Mouse (Mus musculus): ENCODE results near the gene Nrn1.

The Nrn1 gene

DNA sequence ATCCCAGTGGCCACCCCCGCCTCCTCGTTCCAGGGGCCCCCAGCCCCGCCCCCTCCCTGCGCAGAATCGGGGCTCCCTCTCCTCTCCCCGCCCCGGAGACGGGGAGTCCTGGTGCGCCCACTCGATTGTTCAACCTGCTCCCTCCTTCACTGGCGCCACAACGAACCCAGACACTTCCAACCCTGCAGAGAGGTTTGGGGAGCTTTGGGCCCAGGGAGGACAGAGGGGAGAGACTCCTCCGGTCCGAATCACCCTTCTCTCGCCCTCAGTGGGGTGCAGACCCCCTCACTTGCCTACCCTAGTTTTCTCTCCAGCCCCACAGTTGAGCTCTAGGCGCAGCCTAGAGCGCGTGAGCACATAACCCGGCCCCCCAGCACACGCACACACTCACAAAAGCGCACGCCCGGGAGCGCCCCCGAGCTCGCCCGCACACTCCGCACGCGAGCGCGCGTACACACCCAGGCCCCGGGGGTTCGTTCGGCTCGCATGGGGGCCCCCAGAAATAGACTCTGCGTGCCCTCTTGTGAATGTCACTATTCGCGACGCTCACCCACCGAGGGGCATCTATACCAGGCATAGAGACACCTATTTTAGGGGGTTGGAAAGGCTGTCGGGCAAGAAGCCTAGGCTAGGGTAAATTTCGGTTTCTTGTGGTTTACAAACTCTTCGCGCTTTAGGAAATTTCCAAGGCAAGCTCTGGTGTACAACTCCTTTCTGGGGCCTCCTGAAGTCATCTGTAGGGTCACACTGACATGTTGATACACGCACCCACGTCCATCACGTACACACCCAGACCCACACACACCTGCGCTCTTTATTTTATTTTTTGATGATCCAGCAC is at the start of gene Nrn1:
Gene Nrn1 (minus strand): TSS at position 401 of the 841 bp plus-strand sequence.
- no peak for DNase-seq (ENCODE audit: low spot score)

GRCm38 (mm10) chr13:36779626-36780025 is 44.7 kb upstream of the Nrn1 start:
- DNase-seq (ENCODE audit: low spot score), result no peak

- peak; percentile 41 for DNase-seq (ENCODE audit: low spot score)
These were observed 31.9 kb upstream of the Nrn1 start for GRCm38 (mm10) chr13:36766801-36767200.

- no peak for DNase-seq (ENCODE audit: low spot score)
These were observed 16.9 kb upstream of the Nrn1 start for GRCm38 (mm10) chr13:36751861-36752260.

GRCm38 (mm10) chr13:36750056-36750455 is 15.1 kb upstream of the Nrn1 start:
- no peak for DNase-seq (ENCODE audit: low spot score)

- peak; percentile 22 for DNase-seq (ENCODE audit: low spot score)
These were observed 1.7 kb upstream of the Nrn1 start for GRCm38 (mm10) chr13:36736619-36736996.

DNA sequence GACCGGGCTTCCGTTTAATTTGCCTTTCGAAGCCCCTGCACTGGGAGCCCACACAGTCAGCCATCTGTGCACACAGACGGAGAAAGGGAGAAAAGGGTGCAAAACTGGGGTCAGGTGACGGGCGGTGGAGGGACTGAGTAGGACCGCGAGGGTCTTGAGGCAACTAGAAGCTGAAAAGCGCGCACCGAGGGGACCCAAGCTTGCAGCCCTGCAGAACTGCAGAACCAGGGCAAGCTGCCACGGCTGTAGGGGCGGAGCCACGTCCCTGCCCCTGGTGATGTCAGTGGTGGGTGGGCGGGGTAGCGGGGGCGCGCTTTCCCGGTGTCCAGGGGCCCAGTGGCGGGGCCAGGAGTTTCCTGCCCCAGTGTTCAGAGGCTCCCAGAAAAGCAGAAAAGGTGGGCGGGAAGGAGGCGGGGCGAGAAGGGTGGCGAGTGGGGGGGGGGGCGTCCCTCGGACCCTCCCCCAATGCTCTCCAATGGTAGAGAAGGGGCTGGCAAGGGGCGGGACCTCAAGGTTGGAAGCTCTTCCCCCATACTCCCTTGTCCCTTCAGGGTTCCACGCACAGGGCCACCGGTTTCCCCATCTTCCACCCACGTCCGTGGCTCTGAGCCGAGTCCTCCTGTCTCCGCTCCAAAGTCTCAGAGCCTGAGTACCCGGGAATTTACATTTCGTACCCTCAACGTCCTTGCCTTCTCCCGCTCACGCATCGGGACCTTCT is 1.1 kb upstream of the Nrn1 start:
- peak; percentile 76 for DNase-seq (ENCODE audit: low spot score)

GRCm38 (mm10) chr13:36733989-36734690 is 791 bp downstream of the Nrn1 start:
- peak; percentile 60 for DNase-seq (ENCODE audit: low spot score)

DNA sequence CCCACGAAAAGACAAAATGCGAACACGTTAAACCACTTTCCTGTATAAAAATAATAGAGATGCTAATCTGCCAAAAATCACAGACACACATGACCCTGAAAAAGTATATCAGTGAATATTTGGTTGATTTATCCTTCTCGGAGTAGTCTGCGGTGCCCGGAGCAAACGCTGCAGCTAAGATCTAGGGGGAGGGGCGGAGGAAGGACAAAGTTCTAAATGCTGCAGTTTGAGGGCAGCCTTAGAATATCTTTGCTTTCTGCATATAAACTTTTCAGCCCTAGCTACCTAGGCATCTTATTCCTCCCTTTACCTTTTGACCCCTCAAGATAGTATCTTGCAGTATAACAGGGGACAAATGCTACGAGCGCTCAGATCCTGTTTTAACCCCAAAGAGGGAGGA is 1.4 kb downstream of the Nrn1 start:
- DNase-seq (ENCODE audit: low spot score), result peak; percentile 37

- no peak for DNase-seq (ENCODE audit: low spot score)
These were observed 1.9 kb downstream of the Nrn1 start for GRCm38 (mm10) chr13:36732891-36733490.

GRCm38 (mm10) chr13:36731931-36732461 is 2.9 kb downstream of the Nrn1 start:
- peak; percentile 28 for DNase-seq (ENCODE audit: low spot score)

DNA sequence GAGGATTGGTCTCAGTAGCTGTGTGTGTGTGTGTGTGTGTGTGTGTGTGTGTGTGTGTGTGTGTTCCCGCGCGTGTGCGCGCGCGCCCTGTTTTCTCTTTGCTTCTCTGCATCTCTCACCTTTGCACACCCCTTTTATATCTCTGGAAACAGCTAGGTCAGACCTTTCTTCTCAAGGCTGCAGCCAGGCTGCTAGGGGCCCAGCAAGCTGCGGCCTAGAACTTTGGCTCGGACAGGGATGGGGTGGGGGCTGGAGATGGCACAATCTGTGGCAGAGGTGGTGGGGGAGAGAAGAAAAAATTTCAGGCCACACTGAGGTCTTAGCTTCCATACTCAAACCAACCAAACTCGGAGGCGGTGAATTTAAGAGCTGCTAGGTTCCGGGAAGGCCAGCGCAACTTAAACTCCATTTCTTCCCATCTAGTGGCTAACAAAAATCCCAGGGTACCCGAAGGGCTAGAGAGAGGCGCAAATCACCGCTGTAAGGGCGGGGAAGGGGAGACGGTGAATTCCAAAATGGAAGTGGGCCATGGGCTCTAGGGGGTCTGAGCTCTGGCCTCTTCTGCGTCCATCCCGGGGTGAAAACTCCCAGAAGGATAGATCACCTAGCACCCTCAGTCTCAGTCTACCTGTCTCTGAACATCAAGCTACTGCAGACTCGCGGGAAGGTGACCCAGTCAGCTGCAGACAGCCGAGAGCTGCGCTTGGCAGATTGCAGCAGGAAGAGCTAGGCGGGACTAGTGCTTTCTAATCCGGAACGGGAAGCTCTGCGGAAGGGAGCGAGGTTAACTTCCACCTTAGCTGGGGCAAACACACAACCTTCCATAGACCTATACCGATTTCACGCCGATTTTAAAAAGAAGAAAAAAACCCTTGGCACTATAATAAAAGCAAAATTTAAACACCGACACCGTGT is 3.7 kb downstream of the Nrn1 start:
- DNase-seq (ENCODE audit: low spot score), result peak; percentile 44

GRCm38 (mm10) chr13:36730341-36730761 is 4.6 kb downstream of the Nrn1 start:
- DNase-seq (ENCODE audit: low spot score), result no peak

GRCm38 (mm10) chr13:36729731-36730340 is 5.1 kb downstream of the Nrn1 start:
- DNase-seq (ENCODE audit: low spot score), result no peak

- DNase-seq (ENCODE audit: low spot score), result no peak
These were observed 6.4 kb downstream of the Nrn1 start for GRCm38 (mm10) chr13:36728509-36728908.

- DNase-seq (ENCODE audit: low spot score), result no peak
These were observed 7.0 kb downstream of the Nrn1 start for GRCm38 (mm10) chr13:36727779-36728470.

DNA sequence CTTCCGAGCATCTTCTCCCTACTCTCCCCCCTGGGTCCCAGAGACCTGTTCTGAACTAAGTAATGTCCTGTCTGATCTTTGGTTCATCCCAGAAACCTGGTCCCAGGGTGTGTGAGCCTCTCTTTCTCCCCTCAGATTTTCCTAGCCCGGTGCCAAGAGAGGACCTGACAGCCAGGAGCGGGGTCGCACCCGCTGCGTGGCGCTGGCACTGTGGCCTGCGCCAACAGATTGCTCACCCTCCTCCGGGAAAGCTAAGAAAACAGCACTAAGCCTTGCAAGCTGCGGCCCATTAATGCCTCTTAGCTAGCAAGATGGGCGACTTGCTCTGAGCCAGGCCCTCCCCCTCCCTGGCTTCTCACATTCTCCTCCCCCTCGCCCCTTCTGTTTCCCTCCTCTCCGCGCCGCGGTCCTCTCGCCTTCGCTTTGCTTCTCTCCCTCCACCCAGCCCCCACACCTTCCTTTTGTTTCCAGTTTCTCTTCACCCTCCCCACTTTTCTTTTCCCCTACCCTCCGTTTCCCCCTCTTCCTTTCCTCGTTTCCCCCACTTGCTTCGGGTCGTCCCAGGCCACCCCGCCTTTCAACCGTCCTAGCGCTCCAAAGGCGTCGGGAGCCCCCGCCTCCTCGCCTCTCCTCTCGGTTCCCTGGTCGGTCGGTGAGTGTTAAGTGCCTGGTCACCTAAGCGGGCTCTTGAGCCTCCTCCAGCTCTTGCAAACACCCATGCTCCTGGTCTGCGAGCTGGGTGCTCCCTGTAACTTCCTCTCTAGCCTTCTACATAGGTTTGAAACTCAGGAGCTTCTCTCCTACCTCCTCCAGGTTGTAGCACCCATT is 7.8 kb downstream of the Nrn1 start:
- no peak for DNase-seq (ENCODE audit: low spot score)

DNA sequence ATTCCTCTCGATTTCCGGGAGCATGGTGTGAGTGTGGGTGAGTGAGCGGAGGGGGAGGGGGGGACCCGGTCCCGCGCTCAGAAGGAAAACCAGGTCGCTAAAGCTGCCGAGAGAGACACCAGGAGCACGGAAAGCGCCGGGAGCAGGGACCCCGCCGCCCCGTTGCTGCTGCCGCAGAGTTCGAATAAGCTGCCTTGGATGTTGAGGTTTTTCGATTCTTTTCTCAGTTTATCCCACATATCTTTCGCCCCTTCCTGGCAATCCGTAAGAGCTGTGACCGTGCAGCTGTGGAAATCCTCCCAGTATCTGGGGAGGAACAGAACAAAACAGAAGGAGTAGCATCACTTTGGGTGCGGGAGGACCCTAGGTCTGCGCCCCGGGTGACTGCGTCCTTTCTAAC is 8.4 kb downstream of the Nrn1 start:
- DNase-seq (ENCODE audit: low spot score), result no peak

- no peak for DNase-seq (ENCODE audit: low spot score)
These were observed 9.1 kb downstream of the Nrn1 start for GRCm38 (mm10) chr13:36725881-36726280.

Data from MN1 (cell line).